Comparison of ENCODE assay signal across 8 mouse cellular contexts in genomic region chr8:92365241-92365943, GRCm38 (mm10). TPM values are rescaled to one million over a fixed set of nuclear protein-coding genes. Genes with fewer than 3 reads are reported as not detected.
DNase-seq lines count a peak whose midpoint lies in the region; ATAC-seq and TF ChIP-seq lines count a peak whose summit lies in the region.

No protein-coding gene starts in this region.

- no peaks in the 10 kb centered on the region for H3K4me1 ChIP-seq in intestine, embryonic 14.5 days (replicated peaks; ENCODE audit: control insufficient read depth, insufficient read depth, low read length)
- peaks cover 9% of the 10 kb centered on the region; the same call in 1 of the 2 replicates for H3K4me1 ChIP-seq in intestine, embryonic 15.5 days (replicated peaks)
- peaks cover 48% of the 10 kb centered on the region for H3K4me1 ChIP-seq in midbrain, embryonic 14.5 days (ENCODE audit: control insufficient read depth, insufficient read depth, low read length)

- intact Hi-C loops in heart, postnatal 14 days (cut with DNase I) = loop anchor here (5.0 to 10.0 kb wide), 3 partner anchors 307 to 1171 kb away; partner anchors contain the start of genes Aktip, Fto, Irx6 and Rpgrip1l

- no peak overlapping the region for H3K9ac ChIP-seq in intestine, embryonic 14.5 days (ENCODE audit: low read length)
- no peak overlapping the region for H3K9ac ChIP-seq in intestine, embryonic 15.5 days
- peak overlapping the region; percentile 68 for H3K9ac ChIP-seq in midbrain, embryonic 14.5 days (replicated peaks; ENCODE audit: low read length)

- H3K4me3 ChIP-seq in intestine, embryonic 14.5 days (ENCODE audit: low read depth, low read length) = no peak overlapping the region
- no peak overlapping the region for H3K4me3 ChIP-seq in intestine, embryonic 15.5 days (replicated peaks)
- peak overlapping the region; percentile 45 for H3K4me3 ChIP-seq in midbrain, embryonic 14.5 days (replicated peaks; ENCODE audit: low read depth, low read length)

- H3K36me3 ChIP-seq in intestine, embryonic 14.5 days (ENCODE audit: control insufficient read depth, insufficient read depth, low read length) = no peaks in the 10 kb centered on the region
- no peaks in the 10 kb centered on the region for H3K36me3 ChIP-seq in intestine, embryonic 15.5 days
- peaks cover 7% of the 10 kb centered on the region; the same call in 1 of the 2 replicates for H3K36me3 ChIP-seq in midbrain, embryonic 14.5 days (ENCODE audit: control insufficient read depth, insufficient read depth, low read length)

- H3K4me2 ChIP-seq in intestine, embryonic 14.5 days (ENCODE audit: low read length) = no peak overlapping the region
- H3K4me2 ChIP-seq in intestine, embryonic 15.5 days (replicated peaks) = no peak overlapping the region
- peak overlapping the region; percentile 70 for H3K4me2 ChIP-seq in midbrain, embryonic 14.5 days (ENCODE audit: low read length)

- no peak for ATAC-seq in intestine, embryonic 14.5 days (replicated peaks; ENCODE audit: low FRiP score, low TSS enrichment, low read depth)
- no peak for ATAC-seq in intestine, embryonic 15.5 days
- ATAC-seq in midbrain, embryonic 14.5 days (ENCODE audit: low FRiP score, low TSS enrichment) = no peak
- no peak for ATAC-seq in megakaryocyte-erythroid progenitor cell, adult 5-6 weeks (replicated peaks; ENCODE audit: low FRiP score, low TSS enrichment, poor library complexity, severe bottlenecking)

- no peak overlapping the region for H3K27ac ChIP-seq in intestine, embryonic 14.5 days (ENCODE audit: low read depth)
- no peak overlapping the region for H3K27ac ChIP-seq in intestine, embryonic 15.5 days
- peak overlapping the region; percentile 85 for H3K27ac ChIP-seq in midbrain, embryonic 14.5 days (replicated peaks; ENCODE audit: low read depth, low read length)

- TF ChIP-seq CTCF in brain, embryonic 14.5 days (IDR thresholded peaks at IDR 0.05; ENCODE audit: borderline replicate concordance, extremely low read depth, insufficient read depth, insufficient read length) = no peak

- TF ChIP-seq POLR2A in brain, embryonic 14.5 days (IDR thresholded peaks at IDR 0.05; ENCODE audit: borderline replicate concordance, extremely low read depth, insufficient read depth, insufficient read length, poor library complexity, severe bottlenecking) = no peak

- 1% methylated on average over 35 of the region's 36 CpGs for WGBS in intestine, embryonic 14.5 days
- WGBS in intestine, embryonic 15.5 days = 2% methylated on average over 36 of the region's 36 CpGs
- 2% methylated on average over 36 of the region's 36 CpGs for WGBS in midbrain, embryonic 14.5 days

- peak; percentile 82 for DNase-seq in intestine, embryonic 14.5 days (ENCODE audit: low spot score)
- peak; percentile 80 for DNase-seq in brain, embryonic 14.5 days (ENCODE audit: low read depth)
- peak; percentile 18 to 23 for DNase-seq in heart, postnatal 14 days
- peak; percentile 82 for DNase-seq in midbrain, embryonic 14.5 days
- DNase-seq in urinary bladder, adult 18-20 months (ENCODE audit: low spot score in 2 of 2) = no peak
- no peak for DNase-seq in left cerebral cortex, adult 18-20 months (ENCODE audit: low spot score in 2 of 2)

- no peaks in the 10 kb centered on the region for H3K9me3 ChIP-seq in intestine, embryonic 14.5 days (ENCODE audit: control insufficient read depth, low read length)
- H3K9me3 ChIP-seq in intestine, embryonic 15.5 days = no peaks in the 10 kb centered on the region
- H3K9me3 ChIP-seq in midbrain, embryonic 14.5 days (ENCODE audit: control insufficient read depth, low read length) = no peaks in the 10 kb centered on the region

- peaks cover 97% of the 10 kb centered on the region for H3K27me3 ChIP-seq in intestine, embryonic 14.5 days (replicated peaks; ENCODE audit: control insufficient read depth, insufficient read depth, low read length)
- H3K27me3 ChIP-seq in intestine, embryonic 15.5 days (replicated peaks) = peaks cover 86% of the 10 kb centered on the region
- H3K27me3 ChIP-seq in midbrain, embryonic 14.5 days (ENCODE audit: control insufficient read depth, insufficient read depth, low read length) = peaks cover 23% of the 10 kb centered on the region

RNA-seq across cellular contexts. Expression of gene Irx5, which starts 8.0 kb away (rescaled TPM):
- polyA plus RNA-seq in intestine, embryonic 14.5 days (2014; fragmentation: Nextera tagmentation; extraction: Ambion mirVana) = 0.07 TPM in 1 of 2 replicates, not detected in the other
- polyA plus RNA-seq in intestine, embryonic 15.5 days (2015; fragmentation: Nextera tagmentation; extraction: Ambion mirVana) = 0.11 and 0.13 TPM in 2 replicates
- polyA plus RNA-seq in brain, embryonic 14.5 days (2012; rRNA removed) = 15.7 and 26.1 TPM in 2 replicates
- 1 to 10 TPM; 5.6 to 7.5 TPM for total RNA-seq in heart, postnatal 14 days (2021)
- polyA plus RNA-seq in midbrain, embryonic 14.5 days (2014; fragmentation: Nextera tagmentation; extraction: Ambion mirVana) = 30.7 and 32.2 TPM in 2 replicates
- under 1 TPM in 1 of 2 experiments, not detected in 1; 0.14 TPM for total RNA-seq in left cerebral cortex, adult 18-20 months (2021)
- total RNA-seq in megakaryocyte-erythroid progenitor cell, adult 5-6 weeks (2014; fragmentation: Nextera tagmentation) = not detected in 2 replicates
- not detected in 2 replicates for total RNA-seq in megakaryocyte-erythroid progenitor cell, adult 5-6 weeks (2017)

Comparison
In these comparisons a context has a peak if more than half of its experiments do, and no peak if none do; other contexts are left out.
1. DNase-seq: peak in intestine, embryonic 14.5 days (single experiment), brain, embryonic 14.5 days (single experiment), heart, postnatal 14 days (2 of 2) and midbrain, embryonic 14.5 days (single experiment); none in urinary bladder, adult 18-20 months (0 of 2) and left cerebral cortex, adult 18-20 months (0 of 2).
2. RNA of gene Irx5, which starts 8.0 kb away (polyA plus RNA-seq): 30.7 to 32.2 TPM in midbrain, embryonic 14.5 days and 15.7 to 26.1 TPM in brain, embryonic 14.5 days; 0.11 to 0.13 TPM in intestine, embryonic 15.5 days and 0.07 TPM in intestine, embryonic 14.5 days; every median in the first group is over 10 times any median in the second.